Mouse (Mus musculus) hindbrain, postnatal 0 days (tissue): ENCODE measurements around the gene Atp5e. TPM values are rescaled to one million over a fixed set of nuclear protein-coding genes. Genes with fewer than 3 reads are reported as not detected.

Experiments used
- ATAC-seq: fragments of 200-750 bp; cut with Nextera tagmentation; 2 replicates; pipeline ENCODE4 v1.8.0; 2017; ENCODE audit warnings: mild to moderate bottlenecking, moderate TSS enrichment, moderate library complexity
- DNase-seq: peaks from one replicate; pipeline ENCODE4 v3.0.0-alpha.2; 2015; ENCODE audit warnings: low spot score
- H3K27ac ChIP-seq: fragments of 300-500 bp; sonication (generic); 2 replicates; pipeline ENCODE4 v1.5.1; 2014; ENCODE audit warnings: mild to moderate bottlenecking
- H3K27me3 ChIP-seq: fragments of 300-500 bp; sonication (generic); 2 replicates; pipeline ENCODE4 v1.6.1; 2014; ENCODE audit warnings: low read length, mixed read lengths; ENCODE audit not compliant: insufficient read depth
- H3K36me3 ChIP-seq: fragments of 300-500 bp; sonication (generic); 2 replicates; pipeline ENCODE4 v1.6.1; 2014; ENCODE audit warnings: low read length, mixed read lengths; ENCODE audit not compliant: insufficient read depth
- H3K4me1 ChIP-seq: fragments of 300-500 bp; sonication (generic); 2 replicates; pipeline ENCODE4 v1.6.1; 2014; ENCODE audit warnings: antibody characterized with exemption, low read length, mixed read lengths; ENCODE audit not compliant: insufficient read depth
- H3K4me2 ChIP-seq: fragments of 300-500 bp; sonication (generic); 2 replicates; pipeline ENCODE4 v1.6.1; 2014; ENCODE audit warnings: low read depth, mild to moderate bottlenecking, low read length, moderate library complexity, mixed read lengths
- H3K4me3 ChIP-seq: fragments of 300-500 bp; sonication (generic); 2 replicates; pipeline ENCODE4 v1.5.1; 2014; ENCODE audit warnings: low read length
- H3K9ac ChIP-seq: fragments of 300-500 bp; sonication (generic); replicated peaks from 2 replicates; pipeline ENCODE4 v1.6.1; 2014; ENCODE audit warnings: mild to moderate bottlenecking, low read length, moderate library complexity, mixed read lengths
- H3K9me3 ChIP-seq: fragments of 300-500 bp; sonication (generic); 2 replicates; pipeline ENCODE4 v1.6.1; 2016; ENCODE audit warnings: low read length, mixed read lengths
- CTCF ChIP-seq: IDR thresholded peaks from 2 replicates; pipeline ENCODE4 v1.5.1; 2016; ENCODE audit warnings: antibody characterized with exemption, control low read depth, low read depth
- WGBS: fragments of 180-500 bp; shearing (Covaris S2); extraction: QIAGEN DNeasy Blood & Tissue Kit; methylation state at CpG from one replicate; pipeline ENCODE4 v1.1.7; 2014; 5-methylcytosine and 5-hydroxymethylcytosine counted together
- polyA plus RNA-seq: library from polyadenylated mRNA; unstranded; fragments of >200 nt; fragmentation: Nextera tagmentation; extraction: Ambion mirVana; gene quantifications from 2 replicates; pipeline ENCODE4 v1.2.1, GENCODE M21; 2015
- total RNA-seq: library from RNA; depleted of rRNA; stranded (reverse); fragments of >200 nt; gene quantifications from 2 replicates; pipeline ENCODE4 v1.2.3, GENCODE M21; 2014

Gene Atp5e
- total and polyA plus RNA-seq, 2 experiments from 2014 or later: 488 to 925 TPM

GRCm38 (mm10) chr2:174443046-174443445 is 20.9 kb downstream of the Atp5e start:
- DNase-seq: no peak
- Histone ChIP-seq H3K36me3 (no peaks in the 10 kb centered on the region), H3K4me3 (no peak overlapping the region), H3K9me3 (no peaks in the 10 kb centered on the region), H3K27me3 (no peaks in the 10 kb centered on the region), H3K4me2 (no peak overlapping the region), H3K27ac (no peak overlapping the region), H3K9ac (no peak overlapping the region), H3K4me1 (peaks cover 10% of the 10 kb centered on the region)
- no peak for TF ChIP-seq CTCF
- no peak for ATAC-seq
- WGBS: 36% methylated on average over 2 of the region's 2 CpGs

GRCm38 (mm10) chr2:174442460-174442859 is 21.4 kb downstream of the Atp5e start:
- H3K9me3 ChIP-seq: no peaks in the 10 kb centered on the region
- 83% methylated on average over 9 of the region's 9 CpGs for whole genome bisulfite sequencing
- no peaks in the 10 kb centered on the region for H3K27me3 ChIP-seq
- no peak overlapping the region for H3K4me3 ChIP-seq
- no peak for TF ChIP-seq CTCF
- H3K4me1 ChIP-seq: peaks cover 12% of the 10 kb centered on the region
- H3K27ac ChIP-seq: no peak overlapping the region
- no peak overlapping the region for H3K4me2 ChIP-seq
- no peak overlapping the region for H3K9ac ChIP-seq
- H3K36me3 ChIP-seq: no peaks in the 10 kb centered on the region
- no peak for ATAC-seq
- no peak for DNase-seq

- Histone ChIP-seq H3K27ac (no peak overlapping the region), H3K9me3 (no peaks in the 10 kb centered on the region), H3K4me2 (no peak overlapping the region), H3K4me3 (no peak overlapping the region), H3K4me1 (peaks cover 12% of the 10 kb centered on the region), H3K36me3 (no peaks in the 10 kb centered on the region), H3K9ac (no peak overlapping the region), H3K27me3 (no peaks in the 10 kb centered on the region)
- WGBS: 79% methylated on average over 4 of the region's 4 CpGs
- DNase-seq: no peak
- no peak for TF ChIP-seq CTCF
- ATAC-seq: no peak
Observed at GRCm38 (mm10) chr2:174441898-174442297, 22.0 kb downstream of the Atp5e start.

GRCm38 (mm10) chr2:174439961-174440360 is 23.9 kb downstream of the Atp5e start:
- H3K27me3 ChIP-seq: no peaks in the 10 kb centered on the region

GRCm38 (mm10) chr2:174439450-174439838 is 24.5 kb downstream of the Atp5e start:
- 49% methylated on average over 5 of the region's 5 CpGs for WGBS
- no peak overlapping the region for H3K27ac ChIP-seq
- H3K9me3 ChIP-seq: no peaks in the 10 kb centered on the region
- H3K27me3 ChIP-seq: no peaks in the 10 kb centered on the region
- 0 out of 2 replicates have a peak overlapping the region, but pooled peaks have one; percentile 68 for H3K4me2 ChIP-seq
- ATAC-seq (no peak), DNase-seq (no peak)
- H3K4me1 ChIP-seq: peaks cover 12% of the 10 kb centered on the region
- no peak for TF ChIP-seq CTCF
- no peak overlapping the region for H3K4me3 ChIP-seq
- 0 out of 2 replicates have a peak overlapping the region, but pooled peaks have one; percentile 58 for H3K9ac ChIP-seq
- no peaks in the 10 kb centered on the region for H3K36me3 ChIP-seq

More at GRCm38 (mm10) chr2:174439961-174440360, 23.9 kb downstream of the Atp5e start:
- WGBS: 77% methylated on average over 9 of the region's 9 CpGs
- DNase-seq (no peak), ATAC-seq (no peak)
- Histone ChIP-seq H3K27ac (no peak overlapping the region), H3K4me2 (no peak overlapping the region), H3K36me3 (no peaks in the 10 kb centered on the region), H3K9me3 (no peaks in the 10 kb centered on the region), H3K9ac (no peak overlapping the region), H3K4me3 (no peak overlapping the region), H3K4me1 (peaks cover 12% of the 10 kb centered on the region)
- TF ChIP-seq CTCF: no peak

- Histone ChIP-seq H3K4me1 (peaks cover 12% of the 10 kb centered on the region), H3K9ac (peak within 1 kb of the TSS; percentile 58), H3K4me3 (peak within 1 kb of the TSS; percentile 46), H3K36me3 (no peaks in the 10 kb centered on the region), H3K27me3 (no peaks in the 10 kb centered on the region), H3K27ac (no peak within 1 kb of the TSS; the same call in 1 of the 2 replicates), H3K9me3 (no peaks in the 10 kb centered on the region), H3K4me2 (peak within 1 kb of the TSS; percentile 68)
- DNase-seq: peak; percentile 50
- 2% methylated on average over 38 of the region's 38 CpGs for WGBS
- TF ChIP-seq CTCF: no peak
- ATAC-seq: peak; percentile 69
Observed at GRCm38 (mm10) chr2:174438737-174439449, 25.0 kb downstream of the Atp5e start, which contains the start of gene Ctsz. Gene Ctsz (minus strand): TSS chr2:174439039.

GRCm38 (mm10) chr2:174438181-174438580 is 25.7 kb downstream of the Atp5e start:
- Histone ChIP-seq H3K4me2 (peak overlapping the region; percentile 68), H3K9ac (peak overlapping the region; percentile 58), H3K27ac (no peak overlapping the region; the same call in 1 of the 2 replicates), H3K9me3 (no peaks in the 10 kb centered on the region), H3K4me3 (peak overlapping the region; percentile 46), H3K4me1 (peaks cover 12% of the 10 kb centered on the region), H3K36me3 (no peaks in the 10 kb centered on the region), H3K27me3 (no peaks in the 10 kb centered on the region)
- TF ChIP-seq CTCF: no peak
- DNase-seq: no peak
- 67% methylated on average over 11 of the region's 11 CpGs for WGBS
- no peak for ATAC-seq
